Mouse (Mus musculus) Patski (cell line): ENCODE results near the gene Hist1h2ag. TPM values are rescaled to one million over a fixed set of nuclear protein-coding genes. Genes with fewer than 3 reads are reported as not detected.
A peak's percentile ranks its signal among the peaks of the same experiment; 100 is the strongest.

ENCODE experiments used
- ATAC-seq: fragments of 100-300 bp; one replicate; pipeline ENCODE4 v1.8.0; 2021
- CTCF ChIA-PET: fragments of 350-600 bp; sonication (Branson Sonifier 250); formaldehyde crosslinking; loops from one replicate; lab custom pipeline; 2022; ENCODE audit warnings: inconsistent platforms; lab: Charles Lee
- POLR2A ChIA-PET: fragments of 350-600 bp; sonication (Branson Sonifier 250); formaldehyde crosslinking; loops from one replicate; lab custom pipeline; 2022; ENCODE audit warnings: antibody characterized with exemption, inconsistent platforms; lab: Charles Lee
- DNase-seq: peaks from one replicate; pipeline ENCODE4 v3.0.0-alpha.2; 2011; ENCODE audit warnings: low read depth, low spot score
- H3K27me3 ChIP-seq: fragments of 371-371 bp; one replicate; pipeline ENCODE4 v1.5.1; 2021
- CTCF ChIP-seq: fragments of 100-300 bp; IDR thresholded peaks from one replicate; pipeline ENCODE4 v1.5.1; 2021
- in situ Hi-C: fragments of 300-500 bp; cut with MboI; formaldehyde crosslinking; loops from 3 replicates; pipeline ENCODE4 v1.11.1; 2018; ENCODE audit warnings: low pct_unique_long_range_greater_than_20kb, mixed read lengths
- polyA plus RNA-seq: library from polyadenylated mRNA; unstranded; gene quantifications from one replicate; pipeline ENCODE4 v1.2.3, GENCODE M21; 2021

The Hist1h2ag gene
- polyA plus RNA-seq, 1 experiment from 2014 or later: not detected

- DNase-seq: no peak
- peak; percentile 90 for ATAC-seq
- CTCF ChIA-PET: interaction anchor here (1.0 to 2.0 kb wide), 14 partner anchors 9 to 153 kb away, joined by 3 to 15 read pairs (median 4); no protein-coding TSS in a partner anchor
- in situ Hi-C loops: loop anchor here (5.0 to 25.0 kb wide), 3 partner anchors 57 to 1406 kb away; partner anchors contain the start of gene Zkscan3
- H3K27me3 ChIP-seq: no peaks in the 10 kb centered on the region
- peak; percentile 97 for TF ChIP-seq CTCF
- POLR2A ChIA-PET: no interaction called here
Measured at GRCm38 (mm10) chr13:22028673-22029460, 13.9 kb downstream of the Hist1h2ag start.

DNA sequence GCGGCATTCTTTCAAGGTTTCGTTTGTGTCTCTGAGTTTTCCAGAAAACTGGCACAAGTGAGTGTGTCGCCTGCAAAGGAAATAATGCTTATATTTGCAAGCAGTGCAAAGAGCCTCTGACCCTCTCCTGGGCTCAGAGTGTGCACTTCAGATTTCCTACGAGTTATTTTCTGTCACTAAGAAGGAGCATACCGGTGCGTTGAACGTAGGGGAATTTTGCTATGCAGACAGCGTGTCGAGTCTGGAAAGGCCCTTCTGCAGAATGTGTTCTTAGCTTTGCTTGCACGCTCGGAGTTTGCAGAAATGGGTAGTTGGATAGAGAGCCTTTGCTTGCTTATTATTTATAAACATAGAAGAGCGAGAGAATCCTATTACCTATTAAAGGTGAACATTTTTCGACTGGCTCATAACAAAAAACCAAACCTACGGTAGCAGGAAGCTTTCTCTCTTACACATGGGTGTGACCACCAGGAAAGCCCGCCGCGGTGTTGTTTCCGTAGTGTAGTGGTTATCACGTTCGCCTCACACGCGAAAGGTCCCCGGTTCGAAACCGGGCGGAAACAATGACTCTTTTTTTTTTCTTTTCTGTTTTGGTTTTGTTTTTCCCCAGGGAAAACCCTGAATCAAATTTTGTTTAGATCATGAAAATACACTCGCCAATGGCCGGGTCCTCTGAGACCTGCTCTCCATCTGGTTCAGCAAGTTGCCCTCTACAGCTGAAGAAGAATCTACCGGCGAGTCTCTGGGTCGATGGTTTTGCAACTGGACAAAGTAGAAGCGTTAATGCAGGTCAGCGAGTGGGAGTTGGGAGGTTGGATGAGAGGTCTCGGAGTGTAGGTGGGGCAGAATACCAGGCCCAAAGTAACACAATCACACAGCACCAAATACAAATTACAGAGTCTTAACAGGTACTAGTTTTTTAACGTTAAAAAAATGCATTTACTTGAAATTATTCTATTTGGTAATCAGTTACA, 16.4 kb downstream of the Hist1h2ag start:
- ChIA-PET CTCF (no interaction called here), POLR2A (interaction anchor here (0.6 kb wide), 1 partner anchor 1374 kb away, joined by 3 read pairs; no protein-coding TSS in a partner anchor)
- no peak for ATAC-seq
- DNase-seq: no peak
- H3K27me3 ChIP-seq: no peaks in the 10 kb centered on the region
- in situ Hi-C loops: loop anchor here (5.0 to 25.0 kb wide), 3 partner anchors 54 to 1408 kb away; partner anchors contain the start of gene Zkscan3
- no peak for TF ChIP-seq CTCF

- ChIA-PET POLR2A (no interaction called here), CTCF (no interaction called here)
- in situ Hi-C loops: loop anchor here (10.0 kb wide), 1 partner anchor 1413 kb away; no protein-coding TSS in a partner anchor
- ATAC-seq (peak; percentile 82), DNase-seq (no peak)
- TF ChIP-seq CTCF: no peak
- no peaks in the 10 kb centered on the region for H3K27me3 ChIP-seq
Measured at GRCm38 (mm10) chr13:22022241-22022640, 20.5 kb downstream of the Hist1h2ag start.

- no peak for TF ChIP-seq CTCF
- ATAC-seq (no peak), DNase-seq (no peak)
- in situ Hi-C loops: loop anchor here (10.0 kb wide), 1 partner anchor 1413 kb away; no protein-coding TSS in a partner anchor
- ChIA-PET CTCF (interaction anchor here (1.0 to 1.4 kb wide), 2 partner anchors 9 to 47 kb away, joined by 4 to 6 read pairs; no protein-coding TSS in a partner anchor), POLR2A (no interaction called here)
- H3K27me3 ChIP-seq: no peaks in the 10 kb centered on the region
Measured at GRCm38 (mm10) chr13:22021581-22021980, 21.2 kb downstream of the Hist1h2ag start.

DNA sequence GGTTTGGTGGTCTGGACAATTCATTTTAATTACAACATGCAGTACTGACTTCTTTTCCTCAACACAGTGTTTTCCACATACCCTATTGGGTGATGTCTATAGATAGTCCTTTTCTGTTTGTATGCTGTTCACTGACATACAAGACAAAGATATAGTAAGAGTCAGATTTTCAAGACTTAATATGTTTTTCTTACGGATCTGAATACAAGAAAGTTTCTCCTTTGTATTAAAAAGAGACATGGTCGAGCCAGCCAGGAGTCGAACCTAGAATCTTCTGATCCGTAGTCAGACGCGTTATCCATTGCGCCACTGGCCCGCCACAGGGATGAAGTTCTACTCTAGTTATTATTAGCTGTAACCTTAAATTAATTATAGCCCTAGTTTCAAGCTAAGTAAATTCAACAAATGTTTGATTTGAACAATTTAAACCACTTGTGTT, 21.8 kb downstream of the Hist1h2ag start:
- POLR2A ChIA-PET: no interaction called here
- no peak for TF ChIP-seq CTCF
- CTCF ChIA-PET: interaction anchor here (1.0 to 1.4 kb wide), 2 partner anchors 10 to 47 kb away, joined by 4 to 6 read pairs; no protein-coding TSS in a partner anchor
- no peaks in the 10 kb centered on the region for H3K27me3 ChIP-seq
- DNase-seq: no peak
- in situ Hi-C loops: loop anchor here (10.0 kb wide), 1 partner anchor 1414 kb away; no protein-coding TSS in a partner anchor
- peak; percentile 30 for ATAC-seq

- DNase-seq (no peak), ATAC-seq (no peak)
- POLR2A ChIA-PET: no interaction called here
- TF ChIP-seq CTCF: no peak
- no peaks in the 10 kb centered on the region for H3K27me3 ChIP-seq
- in situ Hi-C loops: loop anchor here (10.0 kb wide), 1 partner anchor 1415 kb away; no protein-coding TSS in a partner anchor
- CTCF ChIA-PET: interaction anchor here (1.2 to 1.4 kb wide), 3 partner anchors 9 to 46 kb away, joined by 4 to 6 read pairs (median 4); no protein-coding TSS in a partner anchor
Measured at GRCm38 (mm10) chr13:22019934-22020835, 22.6 kb downstream of the Hist1h2ag start.

DNA sequence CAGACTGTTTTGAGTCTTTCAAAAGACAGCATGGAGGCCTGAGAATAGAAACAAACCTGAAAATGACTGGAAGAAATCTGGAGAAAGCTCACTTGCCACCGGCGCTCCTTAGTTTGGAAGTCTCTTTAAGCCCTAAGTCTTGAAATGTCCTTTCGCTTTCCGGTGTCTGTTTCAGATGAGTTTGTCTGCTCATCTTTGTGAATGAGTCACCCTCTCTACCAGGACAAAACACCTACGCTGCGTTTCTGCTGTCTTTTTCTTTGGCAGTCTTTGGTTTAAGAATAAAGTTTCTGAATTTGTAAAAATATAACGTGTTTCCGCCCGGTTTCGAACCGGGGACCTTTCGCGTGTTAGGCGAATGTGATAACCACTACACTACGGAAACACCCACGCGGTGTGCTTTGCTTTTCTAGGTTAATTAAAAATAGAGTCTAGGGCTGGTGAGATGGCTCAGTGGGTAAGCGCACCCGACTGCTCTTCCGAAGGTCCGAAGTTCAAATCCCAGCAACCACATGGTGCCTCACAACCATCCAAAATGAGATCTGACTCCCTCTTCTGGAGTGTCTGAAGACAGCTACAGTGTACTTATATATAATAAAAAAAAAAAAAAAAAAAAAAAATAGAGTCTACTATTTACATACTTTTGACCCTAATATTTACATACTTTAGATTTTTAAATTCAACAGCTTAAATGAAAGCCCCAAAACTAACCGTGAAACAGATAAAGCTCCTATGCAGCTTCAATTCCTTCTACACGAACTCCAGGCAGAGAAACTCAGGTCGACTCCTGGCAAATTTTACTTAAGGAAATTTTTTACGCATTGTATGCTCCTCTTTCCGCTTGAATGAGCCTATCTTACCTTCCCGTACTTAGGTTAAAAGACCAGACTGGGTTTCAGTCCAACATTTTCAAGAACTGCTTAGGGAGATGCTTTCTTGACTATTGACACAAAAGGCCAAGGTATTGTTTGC, 27.0 kb downstream of the Hist1h2ag start:
- in situ Hi-C loops: no loop called here
- POLR2A ChIA-PET: interaction anchor here (1.1 kb wide), 1 partner anchor 32 kb away, joined by 3 read pairs; no protein-coding TSS in a partner anchor
- no peaks in the 10 kb centered on the region for H3K27me3 ChIP-seq

GRCm38 (mm10) chr13:22014411-22014845, 28.3 kb downstream of the Hist1h2ag start:
- ChIA-PET CTCF (interaction anchor here (1.1 to 2.6 kb wide), 2 partner anchors 8 to 40 kb away, joined by 3 to 9 read pairs; no protein-coding TSS in a partner anchor), POLR2A (interaction anchor here (1.1 kb wide), 1 partner anchor 31 kb away, joined by 3 read pairs; no protein-coding TSS in a partner anchor)
- H3K27me3 ChIP-seq: peaks cover 4% of the 10 kb centered on the region
- in situ Hi-C loops: no loop called here
- no peak for DNase-seq
- no peak for ATAC-seq
- TF ChIP-seq CTCF: no peak

More for the DNA sequence above, 27.0 kb downstream of the Hist1h2ag start:
- CTCF ChIA-PET: interaction anchor here (1.1 to 2.6 kb wide), 2 partner anchors 10 to 41 kb away, joined by 3 to 9 read pairs; no protein-coding TSS in a partner anchor
- DNase-seq (peak; percentile 51), ATAC-seq (no peak)
- no peak for TF ChIP-seq CTCF
